Mouse (Mus musculus): ENCODE results near the gene Zmynd8.

GRCm38 (mm10) chr2:165752704-165753103 lies 146.1 kb downstream of the Zmynd8 start:
- TF ChIP-seq CTCF (IDR thresholded peaks at IDR 0.05; ENCODE audit: borderline replicate concordance, control insufficient read depth, extremely low read depth, insufficient read depth, low read length, poor library complexity) (no peak), POLR2A (IDR thresholded peaks at IDR 0.05; ENCODE audit: control insufficient read depth, extremely low read depth, insufficient read depth, low read length, poor library complexity) (no peak)

Measured in thymus, adult 2 months (tissue).